Mouse (Mus musculus) adrenal gland, postnatal 4 days (tissue): ENCODE measurements around the gene Majin. TPM values are rescaled to one million over a fixed set of nuclear protein-coding genes. Genes with fewer than 3 reads are reported as not detected.

ENCODE experiments used
- DNase-seq, 2 experiments: peaks; one replicate each; pipeline ENCODE4 v3.0.0; 2021 to 2022; ENCODE audit warnings: low spot score in 2 of 2, mixed read lengths in 2 of 2
- long read RNA-seq, 2 experiments: library from polyadenylated mRNA; stranded (forward); transcript quantifications; one replicate each; pipeline ENCODE4 v2.0.0; 2021
- total RNA-seq, 2 experiments: library from RNA; stranded (reverse); gene quantifications; 2 replicates each; pipeline ENCODE4 v1.2.3; 2021

Majin gene
- 1 to 10 TPM; 2.1 to 3.5 TPM for total RNA-seq
- long read RNA-seq, experiment 1, partial matches to known transcripts: 4 of 4 reads
- long read RNA-seq, experiment 1, other reads (novel, unspliced or antisense): 0 of 4 reads
- long read RNA-seq, experiment 2, partial matches to known transcripts: 2 of 3 reads
- long read RNA-seq, experiment 2, other reads (novel, unspliced or antisense): 1 of 3 reads

- DNase-seq: no peak
These were observed at the start of gene Majin for GRCm38 (mm10) chr19:6184131-6184530. Gene Majin (plus strand): TSS chr19:6184388.

GRCm38 (mm10) chr19:6136397-6136796 is 47.8 kb upstream of the Majin start:
- DNase-seq: no peak

- no peak for DNase-seq
These were observed 44.5 kb upstream of the Majin start for GRCm38 (mm10) chr19:6139701-6140100.

GRCm38 (mm10) chr19:6140374-6140677 is 43.9 kb upstream of the Majin start:
- DNase-seq: peak in 1 of 2 experiments; percentile 28

- peak; percentile 74 to 87 for DNase-seq
These were observed 43.4 kb upstream of the Majin start, which contains the start of gene Batf2 for GRCm38 (mm10) chr19:6140678-6141393. Gene Batf2 (plus strand): TSS chr19:6140983.

- peak; percentile 52 to 59 for DNase-seq
These were observed 42.8 kb upstream of the Majin start, which contains the start of gene Arl2 for GRCm38 (mm10) chr19:6141394-6141749. Gene Arl2 (minus strand): TSS chr19:6141548.

GRCm38 (mm10) chr19:6144842-6145241 is 39.3 kb upstream of the Majin start:
- DNase-seq: no peak

GRCm38 (mm10) chr19:6155174-6155573 is 29.0 kb upstream of the Majin start:
- no peak for DNase-seq

GRCm38 (mm10) chr19:6156372-6156771 is 27.8 kb upstream of the Majin start:
- DNase-seq: no peak

GRCm38 (mm10) chr19:6157220-6157619 is 27.0 kb upstream of the Majin start:
- DNase-seq: no peak

- no peak for DNase-seq
These were observed 20.2 kb upstream of the Majin start for GRCm38 (mm10) chr19:6163872-6164547.

GRCm38 (mm10) chr19:6166750-6167149 is 17.4 kb upstream of the Majin start:
- no peak for DNase-seq

- no peak for DNase-seq
These were observed 13.0 kb upstream of the Majin start for GRCm38 (mm10) chr19:6171215-6171614.

GRCm38 (mm10) chr19:6174771-6175170 is 9.4 kb upstream of the Majin start:
- no peak for DNase-seq

- no peak for DNase-seq
These were observed 5.4 kb upstream of the Majin start for GRCm38 (mm10) chr19:6178775-6179174.

GRCm38 (mm10) chr19:6181629-6182028 is 2.6 kb upstream of the Majin start:
- DNase-seq: no peak

GRCm38 (mm10) chr19:6182534-6182933 is 1.7 kb upstream of the Majin start:
- DNase-seq: no peak

GRCm38 (mm10) chr19:6204265-6204664 is 20.1 kb downstream of the Majin start:
- no peak for DNase-seq

GRCm38 (mm10) chr19:6206716-6207115 is 22.5 kb downstream of the Majin start:
- DNase-seq: no peak

GRCm38 (mm10) chr19:6216046-6216705 is 32.0 kb downstream of the Majin start:
- no peak for DNase-seq

GRCm38 (mm10) chr19:6218606-6219005 is 34.4 kb downstream of the Majin start:
- DNase-seq: no peak

GRCm38 (mm10) chr19:6226135-6226534 is 41.9 kb downstream of the Majin start, which contains the start of gene Gpha2:
Gene Gpha2 (plus strand): TSS chr19:6226380.
- DNase-seq: no peak
